Mouse (Mus musculus) heart, embryonic 10.5 days (tissue): ENCODE data around the gene Dnm1l. TPM values are rescaled to one million over a fixed set of nuclear protein-coding genes. Genes with fewer than 3 reads are reported as not detected.

ENCODE experiments used
- DNase-seq: peaks from one replicate; pipeline ENCODE4 v3.0.0-alpha.2; 2017; ENCODE audit warnings: low spot score
- H3K27ac ChIP-seq: fragments of 300-500 bp; sonication (generic); 2 replicates; pipeline ENCODE4 v1.5.1; 2016; ENCODE audit warnings: mild to moderate bottlenecking
- H3K27me3 ChIP-seq: fragments of 300-500 bp; sonication (generic); 2 replicates; pipeline ENCODE4 v1.6.1; 2016; ENCODE audit warnings: mild to moderate bottlenecking; ENCODE audit not compliant: poor library complexity, insufficient read depth, severe bottlenecking
- H3K36me3 ChIP-seq: fragments of 300-500 bp; sonication (generic); 2 replicates; pipeline ENCODE4 v1.6.1; 2016; ENCODE audit warnings: mild to moderate bottlenecking, moderate library complexity
- H3K4me1 ChIP-seq: fragments of 300-500 bp; sonication (generic); 2 replicates; pipeline ENCODE4 v1.6.1; 2016; ENCODE audit warnings: mild to moderate bottlenecking
- H3K4me3 ChIP-seq: fragments of 300-500 bp; sonication (generic); 2 replicates; pipeline ENCODE4 v1.5.1; 2016; ENCODE audit warnings: mild to moderate bottlenecking, moderate library complexity
- H3K9me3 ChIP-seq: fragments of 300-500 bp; sonication (generic); 2 replicates; pipeline ENCODE4 v1.6.1; 2016; ENCODE audit warnings: mild to moderate bottlenecking, moderate library complexity
- WGBS: fragments of 180-500 bp; shearing (Covaris S2); methylation state at CpG from one replicate; pipeline ENCODE4 v1.1.7; 2016; 5-methylcytosine and 5-hydroxymethylcytosine counted together
- polyA plus RNA-seq: library from polyadenylated mRNA; unstranded; fragments of >200 nt; fragmentation: Nextera tagmentation; extraction: Ambion mirVana; gene quantifications from 2 replicates; pipeline ENCODE4 v1.2.1, GENCODE M21; 2016

Dnm1l gene
- polyA plus RNA-seq, 1 experiment from 2014 or later: 67.2 TPM

DNA sequence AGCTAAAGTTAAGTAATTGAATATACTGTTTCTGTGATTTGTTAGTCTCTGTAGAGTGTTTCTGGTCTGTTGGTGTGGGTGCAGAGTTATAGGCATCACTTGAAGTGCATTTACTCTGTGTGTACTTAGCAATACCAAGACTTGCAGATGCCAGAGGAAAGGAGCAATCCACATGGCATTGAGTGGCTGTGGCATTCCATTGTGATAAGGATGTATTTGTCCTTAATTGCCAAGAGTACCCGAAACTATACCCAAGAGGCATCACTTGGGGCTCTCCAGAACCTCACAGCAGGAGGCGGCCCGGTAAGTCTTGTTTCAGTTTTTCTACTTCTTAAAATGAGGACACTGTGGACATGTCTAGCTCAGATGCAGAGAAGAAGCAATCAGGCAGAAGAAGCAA is 96.3 kb downstream of the Dnm1l start:
- H3K36me3 ChIP-seq: peaks cover 62% of the 10 kb centered on the region
- H3K9me3 ChIP-seq: no peaks in the 10 kb centered on the region
- DNase-seq: no peak
- H3K27me3 ChIP-seq: no peaks in the 10 kb centered on the region
- 80% methylated on average over 3 of the region's 3 CpGs for WGBS
- no peak overlapping the region for H3K27ac ChIP-seq
- H3K4me3 ChIP-seq: no peak overlapping the region
- H3K4me1 ChIP-seq: peaks cover 6% of the 10 kb centered on the region

Other genes with a start within 250 kb of the Dnm1l start
- gene Pkp2, start 145.6 kb downstream of the Dnm1l start, polyA plus RNA-seq: 66.8 and 109 TPM in 2 replicates
- 44.5 and 53.1 TPM in 2 replicates for gene Yars2, start 56.0 kb downstream of the Dnm1l start, polyA plus RNA-seq
- gene Fgd4, start 241.6 kb upstream of the Dnm1l start, polyA plus RNA-seq: 7.3 and 8.9 TPM in 2 replicates